ENCODE assay signal across 8 mouse cellular contexts in the genomic region with DNA sequence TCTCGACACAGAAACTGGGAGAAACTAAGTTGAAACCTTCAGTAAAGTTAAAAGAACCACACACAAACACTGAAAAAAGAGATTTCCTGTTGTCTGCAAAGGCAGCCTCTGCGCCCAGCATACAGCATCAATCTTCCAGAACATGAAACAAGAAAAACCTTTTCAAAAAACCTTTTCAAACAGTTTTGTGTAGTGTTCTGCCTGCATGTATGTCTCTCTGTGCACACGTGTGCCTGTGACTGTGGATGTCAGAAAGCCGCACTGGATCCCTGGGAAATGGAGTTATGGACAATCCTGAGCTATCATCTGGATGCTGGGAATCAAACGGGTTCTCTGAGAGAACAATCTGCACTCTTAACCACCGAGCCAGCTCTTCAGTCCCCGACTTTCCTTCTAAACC. TPM values are rescaled to one million over a fixed set of nuclear protein-coding genes. Genes with fewer than 3 reads are reported as not detected.
DNase-seq lines count a peak whose midpoint lies in the region; ATAC-seq and TF ChIP-seq lines count a peak whose summit lies in the region.

No protein-coding gene starts in this region.

- 40% methylated on average over 7 of the region's 7 CpGs for WGBS in heart, embryonic 16.5 days
- WGBS in hindbrain, embryonic 15.5 days, result 67% methylated on average over 7 of the region's 7 CpGs
- WGBS in midbrain, embryonic 16.5 days, result 60% methylated on average over 7 of the region's 7 CpGs

- H3K4me3 ChIP-seq in heart, embryonic 16.5 days (ENCODE audit: low read length), result peak overlapping the region; percentile 84
- peak overlapping the region; percentile 79 to 87 for H3K4me3 ChIP-seq in MEL (ENCODE audit: control insufficient read depth in 1 of 2, insufficient read depth in 1 of 2, low read depth in 2 of 2, low read length in 2 of 2)
- H3K4me3 ChIP-seq in hindbrain, embryonic 15.5 days, result peak overlapping the region; percentile 76
- no peak overlapping the region for H3K4me3 ChIP-seq in midbrain, embryonic 16.5 days (ENCODE audit: low read depth, low read length)

- H3K4me1 ChIP-seq in heart, embryonic 16.5 days (ENCODE audit: control insufficient read depth, insufficient read depth, low read length), result peaks cover 57% of the 10 kb centered on the region
- H3K4me1 ChIP-seq in MEL (ENCODE audit: control insufficient read depth in 1 of 2, insufficient read depth in 2 of 2, low read length in 2 of 2), result peaks cover 7 to 32% of the 10 kb centered on the region in 2 experiments
- H3K4me1 ChIP-seq in hindbrain, embryonic 15.5 days (replicated peaks), result peaks cover 62% of the 10 kb centered on the region
- peaks cover 29% of the 10 kb centered on the region for H3K4me1 ChIP-seq in midbrain, embryonic 16.5 days (ENCODE audit: control insufficient read depth, insufficient read depth, low read length)

- no peak overlapping the region for H3K27ac ChIP-seq in heart, embryonic 16.5 days (ENCODE audit: low read length)
- H3K27ac ChIP-seq in MEL (ENCODE audit: control insufficient read depth, low read depth, low read length), result peak overlapping the region; percentile 73
- H3K27ac ChIP-seq in hindbrain, embryonic 15.5 days (replicated peaks), result no peak overlapping the region
- no peak overlapping the region for H3K27ac ChIP-seq in midbrain, embryonic 16.5 days (ENCODE audit: low read length)

- no peak for TF ChIP-seq RAD21 in MEL (IDR thresholded peaks at IDR 0.05; ENCODE audit: low read depth, low read length)

- TF ChIP-seq CTCF in MEL (IDR thresholded peaks at IDR 0.05 in 2 of 3, conservative IDR thresholded peaks at IDR 0.05 in 1 of 3; ENCODE audit: control insufficient read depth in 1 of 3, insufficient read depth in 1 of 3, low read depth in 2 of 3, low read length in 3 of 3, poor library complexity in 1 of 3, severe bottlenecking in 1 of 3), result no peak

- H3K36me3 ChIP-seq in heart, embryonic 16.5 days (ENCODE audit: control insufficient read depth, insufficient read depth), result no peaks in the 10 kb centered on the region
- H3K36me3 ChIP-seq in MEL (ENCODE audit: control insufficient read depth in 1 of 2, insufficient read depth in 2 of 2, low read length in 2 of 2), result peaks cover 2 to 35% of the 10 kb centered on the region in 2 experiments
- H3K36me3 ChIP-seq in hindbrain, embryonic 15.5 days, result no peaks in the 10 kb centered on the region
- no peaks in the 10 kb centered on the region for H3K36me3 ChIP-seq in midbrain, embryonic 16.5 days (ENCODE audit: control insufficient read depth, insufficient read depth, low read length)

- ATAC-seq in heart, embryonic 16.5 days (replicated peaks; ENCODE audit: extremely low read depth, insufficient read depth, low FRiP score), result no peak
- ATAC-seq in hindbrain, embryonic 15.5 days (ENCODE audit: low FRiP score, low read depth), result no peak
- ATAC-seq in midbrain, embryonic 16.5 days, result no peak

- DNase-seq in heart, postnatal 4 days, result no peak
- no peak for DNase-seq in MEL (ENCODE audit: low read depth, low spot score)
- no peak for DNase-seq in Muller cell, postnatal 12 days (ENCODE audit: inconsistent ontology term)
- DNase-seq in left cerebral cortex, postnatal 14 days (ENCODE audit: low spot score in 2 of 2), result no peak
- no peak for DNase-seq in embryo, embryonic 9.5 days (ENCODE audit: extremely low spot score)

- no peaks in the 10 kb centered on the region for H3K27me3 ChIP-seq in heart, embryonic 16.5 days (ENCODE audit: control insufficient read depth, insufficient read depth, low read length)
- no peaks in the 10 kb centered on the region for H3K27me3 ChIP-seq in MEL (ENCODE audit: control insufficient read depth in 1 of 2, insufficient read depth in 2 of 2, low read length in 2 of 2)
- H3K27me3 ChIP-seq in hindbrain, embryonic 15.5 days, result no peaks in the 10 kb centered on the region
- H3K27me3 ChIP-seq in midbrain, embryonic 16.5 days (ENCODE audit: control insufficient read depth, insufficient read depth, low read depth, low read length), result no peaks in the 10 kb centered on the region

- H3K4me2 ChIP-seq in heart, embryonic 16.5 days (ENCODE audit: low read depth, low read length), result peak overlapping the region; percentile 81
- H3K4me2 ChIP-seq in hindbrain, embryonic 15.5 days, result peak overlapping the region; percentile 92
- H3K4me2 ChIP-seq in midbrain, embryonic 16.5 days (ENCODE audit: low read length), result peak overlapping the region; percentile 95

- TF ChIP-seq EP300 in MEL (IDR thresholded peaks at IDR 0.05; ENCODE audit: low read depth in 1 of 2, low read length in 2 of 2), result no peak

- no peaks in the 10 kb centered on the region for H3K9me3 ChIP-seq in heart, embryonic 16.5 days (replicated peaks; ENCODE audit: control insufficient read depth, low read length)
- H3K9me3 ChIP-seq in MEL (replicated peaks; ENCODE audit: insufficient read depth, low read length), result no peaks in the 10 kb centered on the region
- H3K9me3 ChIP-seq in hindbrain, embryonic 15.5 days, result no peaks in the 10 kb centered on the region
- no peaks in the 10 kb centered on the region for H3K9me3 ChIP-seq in midbrain, embryonic 16.5 days (replicated peaks; ENCODE audit: control insufficient read depth, low read length, poor library complexity, severe bottlenecking)

- TF ChIP-seq POLR2A in MEL (IDR thresholded peaks at IDR 0.05; ENCODE audit: control insufficient read depth in 1 of 2, insufficient read depth in 1 of 2, low read depth in 1 of 2, low read length in 2 of 2, poor library complexity in 1 of 2), result no peak

- peak overlapping the region; percentile 98 for H3K9ac ChIP-seq in heart, embryonic 16.5 days (ENCODE audit: low read length)
- peak overlapping the region; percentile 92 for H3K9ac ChIP-seq in MEL (ENCODE audit: control insufficient read depth, low read depth, low read length, poor library complexity, severe bottlenecking)
- H3K9ac ChIP-seq in hindbrain, embryonic 15.5 days, result peak overlapping the region; percentile 15; the same call in 1 of the 2 replicates
- H3K9ac ChIP-seq in midbrain, embryonic 16.5 days (ENCODE audit: low read depth, low read length), result 0 out of 2 replicates have a peak overlapping the region, but pooled peaks have one; percentile 97

- intact Hi-C loops in left cerebral cortex, postnatal 14 days (cut with DNase I), result no loop called here

- H3K79me2 ChIP-seq in MEL (ENCODE audit: control insufficient read depth, insufficient read depth, low read length, poor library complexity), result peaks cover 67% of the 10 kb centered on the region

TF ChIP-seq in MEL, 35 proteins besides CTCF, POLR2A, EP300 and RAD21 (continues in another document):
- peak; percentile 39; the same call in 1 of the 2 replicates for TF ChIP-seq CHD1 (IDR thresholded peaks at IDR 0.05; ENCODE audit: low read depth, low read length)

RNA-seq across cellular contexts. Expression of gene Mlec, which starts 1.6 kb away (rescaled TPM):
- 50.7 and 55.8 TPM in 2 replicates for polyA plus RNA-seq in heart, embryonic 16.5 days (2015; fragmentation: Nextera tagmentation; extraction: Ambion mirVana)
- 100 to 1,000 TPM; 104 to 111 TPM for total RNA-seq in heart, postnatal 4 days (2021)
- total RNA-seq in MEL (2012; rRNA removed), result 146 and 167 TPM in 2 replicates
- polyA plus RNA-seq in MEL (2012; ENCODE audit: insufficient read depth in 1 of 2, insufficient read length in 2 of 2, low read depth in 1 of 2, low replicate concordance in 2 of 2, missing spikeins in 1 of 2), result 100 to 1,000 TPM in 1 of 2 experiments, not detected in 1; 156 TPM
- 30.6 and 33.6 TPM in 2 replicates for polyA plus RNA-seq in hindbrain, embryonic 15.5 days (2015; fragmentation: Nextera tagmentation; extraction: Ambion mirVana)
- 22.9 and 25.4 TPM in 2 replicates for polyA plus RNA-seq in midbrain, embryonic 16.5 days (2015; fragmentation: Nextera tagmentation; extraction: Ambion mirVana)
- 10 to 100 TPM; 67.9 to 77.9 TPM for total RNA-seq in left cerebral cortex, postnatal 14 days (2021)

RNA-seq across cellular contexts. Expression of gene Unc119b, which starts 21.6 kb away (rescaled TPM):
- polyA plus RNA-seq in heart, embryonic 16.5 days (2015; fragmentation: Nextera tagmentation; extraction: Ambion mirVana), result 20.7 and 22.6 TPM in 2 replicates
- total RNA-seq in heart, postnatal 4 days (2021), result 10 to 100 TPM; 21.7 to 25.9 TPM
- 15.8 and 18.6 TPM in 2 replicates for total RNA-seq in MEL (2012; rRNA removed)
- polyA plus RNA-seq in MEL (2012; ENCODE audit: insufficient read depth in 1 of 2, insufficient read length in 2 of 2, low read depth in 1 of 2, low replicate concordance in 2 of 2, missing spikeins in 1 of 2), result 10 to 100 TPM in 1 of 2 experiments, not detected in 1; 25.7 TPM
- polyA plus RNA-seq in hindbrain, embryonic 15.5 days (2015; fragmentation: Nextera tagmentation; extraction: Ambion mirVana), result 36.9 and 38.0 TPM in 2 replicates
- polyA plus RNA-seq in midbrain, embryonic 16.5 days (2015; fragmentation: Nextera tagmentation; extraction: Ambion mirVana), result 27.7 and 30.5 TPM in 2 replicates
- total RNA-seq in left cerebral cortex, postnatal 14 days (2021), result 10 to 100 TPM; 23.4 to 28.1 TPM

RNA-seq across cellular contexts. Expression of gene Acads, which starts 37.3 kb away (rescaled TPM):
- polyA plus RNA-seq in heart, embryonic 16.5 days (2015; fragmentation: Nextera tagmentation; extraction: Ambion mirVana), result 140 and 143 TPM in 2 replicates
- total RNA-seq in heart, postnatal 4 days (2021), result 100 to 1,000 TPM; 153 to 165 TPM
- 31.9 and 35.0 TPM in 2 replicates for total RNA-seq in MEL (2012; rRNA removed)
- 10 to 100 TPM in 1 of 2 experiments, not detected in 1; 56.5 TPM for polyA plus RNA-seq in MEL (2012; ENCODE audit: insufficient read depth in 1 of 2, insufficient read length in 2 of 2, low read depth in 1 of 2, low replicate concordance in 2 of 2, missing spikeins in 1 of 2)
- 21.6 and 23.1 TPM in 2 replicates for polyA plus RNA-seq in hindbrain, embryonic 15.5 days (2015; fragmentation: Nextera tagmentation; extraction: Ambion mirVana)
- 14.2 and 15.8 TPM in 2 replicates for polyA plus RNA-seq in midbrain, embryonic 16.5 days (2015; fragmentation: Nextera tagmentation; extraction: Ambion mirVana)
- 1 to 10 TPM; 5.9 to 6.8 TPM for total RNA-seq in left cerebral cortex, postnatal 14 days (2021)

RNA-seq across cellular contexts. Expression of gene Cabp1, which starts 37.8 kb away (rescaled TPM):
- 0.51 and 1.1 TPM in 2 replicates for polyA plus RNA-seq in heart, embryonic 16.5 days (2015; fragmentation: Nextera tagmentation; extraction: Ambion mirVana)
- 1 to 10 TPM; 5.5 to 6.6 TPM for total RNA-seq in heart, postnatal 4 days (2021)
- total RNA-seq in MEL (2012; rRNA removed), result 0.35 and 0.52 TPM in 2 replicates
- 1 to 10 TPM in 1 of 2 experiments, not detected in 1; 1.7 TPM for polyA plus RNA-seq in MEL (2012; ENCODE audit: insufficient read depth in 1 of 2, insufficient read length in 2 of 2, low read depth in 1 of 2, low replicate concordance in 2 of 2, missing spikeins in 1 of 2)
- polyA plus RNA-seq in hindbrain, embryonic 15.5 days (2015; fragmentation: Nextera tagmentation; extraction: Ambion mirVana), result 11.2 and 14.2 TPM in 2 replicates
- 5.2 and 5.3 TPM in 2 replicates for polyA plus RNA-seq in midbrain, embryonic 16.5 days (2015; fragmentation: Nextera tagmentation; extraction: Ambion mirVana)
- 100 to 1,000 TPM; 179 to 209 TPM for total RNA-seq in left cerebral cortex, postnatal 14 days (2021)

RNA-seq across cellular contexts. Expression of gene Gm10401, which starts 58.3 kb away (rescaled TPM):
- polyA plus RNA-seq in heart, embryonic 16.5 days (2015; fragmentation: Nextera tagmentation; extraction: Ambion mirVana), result 9.2 and 14.9 TPM in 2 replicates
- not detected for total RNA-seq in heart, postnatal 4 days (2021)
- total RNA-seq in MEL (2012; rRNA removed), result 3.5 and 4.6 TPM in 2 replicates
- polyA plus RNA-seq in MEL (2012; ENCODE audit: insufficient read depth in 1 of 2, insufficient read length in 2 of 2, low read depth in 1 of 2, low replicate concordance in 2 of 2, missing spikeins in 1 of 2), result under 1 TPM in 1 of 2 experiments, not detected in 1; 0.56 TPM
- 39.1 and 39.3 TPM in 2 replicates for polyA plus RNA-seq in hindbrain, embryonic 15.5 days (2015; fragmentation: Nextera tagmentation; extraction: Ambion mirVana)
- 34.8 and 43.1 TPM in 2 replicates for polyA plus RNA-seq in midbrain, embryonic 16.5 days (2015; fragmentation: Nextera tagmentation; extraction: Ambion mirVana)
- not detected for total RNA-seq in left cerebral cortex, postnatal 14 days (2021)

Comparison
In these comparisons a context has a peak if more than half of its experiments do, and no peak if none do; other contexts are left out.
1. H3K9ac ChIP-seq: peak in every context shown above with its lines; median percentile 98 in heart, embryonic 16.5 days; 97 in midbrain, embryonic 16.5 days; 92 in MEL; 15 in hindbrain, embryonic 15.5 days.